Mouse (Mus musculus) forebrain, embryonic 14.5 days (tissue): ENCODE measurements at regions not wholly inside any gene's neighbourhood (a gene's known extent, or its start where the extent isn't known, plus 50 kb on each side); places are given as distances from the start of the nearest gene placed in this dataset.

ENCODE experiments used
- ATAC-seq: fragments of 200-750 bp; cut with Nextera tagmentation; 2 replicates; pipeline ENCODE4 v1.8.0; 2017; ENCODE audit warnings: mild to moderate bottlenecking, moderate library complexity
- DNase-seq: peaks from one replicate; pipeline ENCODE4 v3.0.0-alpha.2; 2015; ENCODE audit warnings: low spot score
- H3K27ac ChIP-seq: fragments of 300-500 bp; sonication (generic); 2 replicates; pipeline ENCODE4 v1.5.1; 2014; ENCODE audit warnings: low read depth, mild to moderate bottlenecking, control low read depth, low read length, moderate library complexity
- H3K27me3 ChIP-seq: fragments of 300-500 bp; sonication (generic); replicated peaks from 2 replicates; pipeline ENCODE4 v1.6.1; 2014; ENCODE audit warnings: low read length, control low read depth, mixed read lengths; ENCODE audit not compliant: control insufficient read depth, insufficient read depth
- H3K36me3 ChIP-seq: fragments of 300-500 bp; sonication (generic); 2 replicates; pipeline ENCODE4 v1.6.1; 2014; ENCODE audit warnings: low read length, control low read depth; ENCODE audit not compliant: control insufficient read depth, insufficient read depth
- H3K4me1 ChIP-seq: fragments of 300-500 bp; sonication (generic); 2 replicates; pipeline ENCODE4 v1.6.1; 2014; ENCODE audit warnings: antibody characterized with exemption, low read length, control low read depth; ENCODE audit not compliant: control insufficient read depth, insufficient read depth
- H3K4me2 ChIP-seq: fragments of 300-500 bp; sonication (generic); 2 replicates; pipeline ENCODE4 v1.6.1; 2014; ENCODE audit warnings: mild to moderate bottlenecking, control low read depth, low read length
- H3K4me3 ChIP-seq: fragments of 300-500 bp; sonication (generic); 2 replicates; pipeline ENCODE4 v1.5.1; 2014; ENCODE audit warnings: low read depth, low read length, control low read depth
- H3K9ac ChIP-seq: fragments of 300-500 bp; sonication (generic); 2 replicates; pipeline ENCODE4 v1.6.1; 2014; ENCODE audit warnings: mild to moderate bottlenecking, low read length, control low read depth, moderate library complexity
- H3K9me3 ChIP-seq: fragments of 300-500 bp; sonication (generic); replicated peaks from 2 replicates; pipeline ENCODE4 v1.6.1; 2016; ENCODE audit warnings: low read length, control low read depth, mixed read lengths; ENCODE audit not compliant: control insufficient read depth
- WGBS: fragments of 180-500 bp; shearing (Covaris S2); extraction: QIAGEN DNeasy Blood & Tissue Kit; methylation state at CpG from one replicate; pipeline ENCODE4 v1.1.7; 2014; 5-methylcytosine and 5-hydroxymethylcytosine counted together

DNA sequence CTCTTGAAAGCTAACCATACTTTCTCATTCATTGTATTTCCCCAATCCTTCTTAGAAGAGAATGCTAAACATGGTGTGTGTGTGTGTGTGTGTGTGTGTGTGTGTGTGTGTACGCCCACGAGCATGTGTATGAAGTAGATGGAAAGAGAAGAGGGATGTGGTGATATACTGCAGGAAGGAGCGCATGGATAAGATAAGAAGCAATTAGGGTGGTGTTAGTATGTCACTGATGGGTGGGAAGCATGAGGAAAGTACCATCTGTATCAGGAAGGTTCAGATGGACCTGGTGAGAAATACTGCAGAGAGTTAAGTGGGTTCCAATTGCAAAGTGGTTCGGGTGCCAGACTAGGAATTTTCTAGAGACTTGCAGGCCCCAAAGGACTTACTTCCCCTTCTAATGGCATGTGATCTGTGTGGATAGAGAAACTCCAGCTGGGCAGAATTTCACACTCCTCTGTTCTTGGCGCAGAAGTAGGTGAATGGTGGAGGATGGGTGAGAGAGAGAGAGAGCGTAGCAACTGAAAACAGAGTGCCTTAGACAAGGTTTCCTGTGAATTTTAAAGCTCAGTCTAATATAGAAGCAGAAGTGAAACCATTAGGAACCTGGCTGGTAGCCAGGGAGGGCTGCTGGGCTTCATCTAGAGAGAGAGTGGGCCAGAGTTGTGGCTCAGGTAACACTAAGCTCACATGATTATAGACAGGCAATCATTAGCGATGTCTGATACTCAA is 257.5 kb downstream of the Insc start:
- DNase-seq = peak; percentile 30
- no peak overlapping the region for H3K9ac ChIP-seq
- no peak overlapping the region for H3K4me3 ChIP-seq
- no peak overlapping the region for H3K27ac ChIP-seq
- no peak for ATAC-seq
- peaks cover 3% of the 10 kb centered on the region; the same call in 1 of the 2 replicates for H3K4me1 ChIP-seq
- H3K9me3 ChIP-seq = no peaks in the 10 kb centered on the region
- 79% methylated on average over 7 of the region's 7 CpGs for WGBS
- H3K36me3 ChIP-seq = no peaks in the 10 kb centered on the region
- H3K27me3 ChIP-seq = no peaks in the 10 kb centered on the region
- no peak overlapping the region for H3K4me2 ChIP-seq

DNA sequence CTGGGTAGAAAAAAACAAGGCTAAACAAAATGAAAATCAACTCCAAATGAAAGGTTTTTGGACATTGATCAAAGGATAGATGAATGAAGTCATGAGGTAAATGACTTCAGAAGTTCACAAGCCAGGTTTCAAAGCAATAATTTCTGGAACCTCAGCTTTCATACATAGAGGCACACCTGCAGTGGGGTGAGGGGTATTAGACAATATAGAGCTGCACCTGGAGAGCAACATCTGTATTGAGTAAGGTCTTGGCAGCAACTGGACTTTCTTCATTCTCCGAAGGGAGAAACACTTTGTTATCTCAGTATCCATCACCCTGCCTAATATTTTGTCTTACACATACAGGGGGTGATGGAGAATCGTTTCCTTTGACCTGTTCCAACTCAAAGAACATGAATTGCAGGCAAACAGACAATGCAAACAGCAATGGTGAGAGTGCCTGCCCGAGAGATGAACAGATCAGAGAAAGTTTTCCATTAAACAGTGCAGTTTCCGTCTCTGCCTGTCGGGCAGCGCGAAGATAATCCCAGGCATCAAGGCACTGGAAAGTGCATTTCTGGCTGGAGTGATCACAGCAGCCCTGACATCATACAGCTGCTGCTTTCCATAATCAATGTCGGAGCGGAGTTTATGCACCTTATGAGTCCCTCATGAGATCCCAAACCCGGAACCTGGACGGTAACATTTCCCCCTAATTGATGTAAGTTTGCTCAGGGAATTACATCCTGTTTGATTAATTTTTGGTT is 270.9 kb downstream of the Insc start:
- no peak for ATAC-seq
- Histone ChIP-seq H3K4me1 (no peaks in the 10 kb centered on the region), H3K9ac (no peak overlapping the region), H3K27me3 (no peaks in the 10 kb centered on the region), H3K36me3 (no peaks in the 10 kb centered on the region), H3K9me3 (no peaks in the 10 kb centered on the region), H3K4me3 (no peak overlapping the region), H3K4me2 (no peak overlapping the region), H3K27ac (no peak overlapping the region)
- no peak for DNase-seq
- 85% methylated on average over 11 of the region's 11 CpGs for WGBS

DNA sequence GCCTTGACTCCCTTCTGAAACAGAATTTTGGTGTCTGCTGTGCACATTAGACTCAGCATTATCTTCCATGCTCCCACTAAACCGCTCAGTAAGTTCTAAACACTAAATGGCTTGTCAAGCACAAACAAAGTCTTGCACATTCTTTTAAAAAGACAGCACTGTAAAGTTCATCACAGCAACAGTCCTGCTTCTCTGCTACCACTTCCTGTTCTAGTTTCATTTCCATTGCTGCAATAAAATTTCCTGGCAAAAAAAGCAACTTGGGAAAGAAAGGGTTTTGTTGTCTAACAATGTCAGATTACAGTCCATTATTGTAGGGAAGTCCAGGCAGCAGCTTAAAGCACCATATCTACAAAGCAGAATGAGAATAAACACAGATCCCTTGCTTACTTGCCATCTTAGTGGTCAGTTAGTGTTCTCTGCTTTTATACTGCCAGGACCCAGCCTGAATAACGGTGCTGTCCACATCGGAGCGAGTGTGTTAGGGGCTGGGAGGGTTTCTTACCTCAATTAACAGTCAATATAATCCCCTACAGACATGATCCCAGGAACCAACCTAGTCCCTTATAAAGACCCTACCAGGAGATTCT is 276.0 kb downstream of the Insc start:
- no peak overlapping the region for H3K4me2 ChIP-seq
- H3K4me1 ChIP-seq = no peaks in the 10 kb centered on the region
- 83% methylated on average over 4 of the region's 4 CpGs for WGBS
- H3K36me3 ChIP-seq = no peaks in the 10 kb centered on the region
- ATAC-seq (no peak), DNase-seq (no peak)
- no peaks in the 10 kb centered on the region for H3K9me3 ChIP-seq
- H3K9ac ChIP-seq = no peak overlapping the region
- H3K27ac ChIP-seq = no peak overlapping the region
- H3K4me3 ChIP-seq = no peak overlapping the region
- no peaks in the 10 kb centered on the region for H3K27me3 ChIP-seq

DNA sequence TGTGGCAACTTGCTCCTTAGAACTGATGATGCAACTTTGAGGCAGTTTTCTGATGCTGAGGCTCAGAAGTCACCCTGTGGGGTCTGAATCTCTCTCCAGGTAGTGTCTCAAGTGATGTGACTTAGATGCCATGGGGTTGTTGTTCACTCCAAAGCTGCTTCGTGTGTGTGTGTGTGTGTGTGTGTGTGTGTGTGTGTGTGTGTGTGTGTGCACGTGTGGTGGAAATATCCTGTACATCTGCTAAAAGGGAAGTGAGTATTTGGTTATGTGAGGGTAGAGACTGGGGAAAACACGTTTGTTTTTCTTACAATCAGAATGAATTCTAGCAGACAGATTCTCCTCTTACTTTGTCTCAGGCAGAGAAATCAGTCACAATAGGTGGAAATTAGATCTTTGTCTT is 276.5 kb downstream of the Insc start:
- Histone ChIP-seq H3K4me1 (no peaks in the 10 kb centered on the region), H3K4me2 (no peak overlapping the region), H3K9ac (no peak overlapping the region), H3K27me3 (no peaks in the 10 kb centered on the region), H3K4me3 (no peak overlapping the region), H3K27ac (no peak overlapping the region), H3K9me3 (no peaks in the 10 kb centered on the region), H3K36me3 (no peaks in the 10 kb centered on the region)
- ATAC-seq (no peak), DNase-seq (no peak)
- 76% methylated on average over 3 of the region's 3 CpGs for WGBS

DNA sequence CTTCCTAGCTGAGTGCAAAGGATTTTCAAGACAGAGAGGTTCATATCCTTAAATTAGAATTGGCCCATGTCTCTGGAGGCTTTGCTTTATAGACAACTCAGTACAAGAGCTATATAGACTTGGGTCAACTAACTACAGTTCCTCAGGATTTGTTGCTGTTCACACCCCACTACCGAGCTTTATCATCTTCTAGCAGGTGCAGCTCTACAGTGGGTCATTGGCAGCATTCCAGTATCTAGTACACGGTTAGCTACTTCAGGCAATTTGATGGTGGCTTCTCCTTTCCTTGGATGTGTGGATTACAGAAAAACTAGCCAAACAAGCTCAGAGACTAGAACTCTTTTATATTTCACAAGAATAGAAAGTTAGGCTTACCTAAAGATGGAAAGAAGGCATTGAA is 282.3 kb downstream of the Insc start:
- DNase-seq (no peak), ATAC-seq (no peak)
- Histone ChIP-seq H3K9ac (no peak overlapping the region), H3K9me3 (no peaks in the 10 kb centered on the region), H3K4me1 (no peaks in the 10 kb centered on the region), H3K4me3 (no peak overlapping the region), H3K4me2 (no peak overlapping the region), H3K36me3 (no peaks in the 10 kb centered on the region), H3K27me3 (no peaks in the 10 kb centered on the region), H3K27ac (no peak overlapping the region)
- WGBS = 71% methylated on average over 2 of the region's 2 CpGs

DNA sequence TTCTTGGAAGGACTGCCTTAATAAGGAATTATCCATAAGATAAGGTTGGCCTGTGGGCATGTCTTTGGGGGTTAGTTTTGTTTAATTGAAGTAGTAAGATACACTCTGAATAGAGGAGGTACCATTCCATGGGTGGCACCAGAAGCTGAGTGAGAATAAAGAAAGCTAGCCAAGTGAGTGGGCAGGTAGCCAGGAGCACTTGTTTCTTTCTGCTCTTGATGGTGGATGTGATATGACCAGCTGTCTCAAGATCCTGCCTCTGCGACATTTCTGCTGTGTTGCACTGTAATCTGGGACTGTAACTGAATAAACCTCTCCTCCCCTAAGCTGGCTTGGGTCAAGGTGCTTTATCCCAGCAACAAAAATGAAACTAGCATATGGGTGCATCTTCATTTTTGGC is 284.2 kb downstream of the Insc start:
- 71% methylated on average over 1 of the region's 1 CpGs for WGBS
- no peaks in the 10 kb centered on the region for H3K9me3 ChIP-seq

DNA sequence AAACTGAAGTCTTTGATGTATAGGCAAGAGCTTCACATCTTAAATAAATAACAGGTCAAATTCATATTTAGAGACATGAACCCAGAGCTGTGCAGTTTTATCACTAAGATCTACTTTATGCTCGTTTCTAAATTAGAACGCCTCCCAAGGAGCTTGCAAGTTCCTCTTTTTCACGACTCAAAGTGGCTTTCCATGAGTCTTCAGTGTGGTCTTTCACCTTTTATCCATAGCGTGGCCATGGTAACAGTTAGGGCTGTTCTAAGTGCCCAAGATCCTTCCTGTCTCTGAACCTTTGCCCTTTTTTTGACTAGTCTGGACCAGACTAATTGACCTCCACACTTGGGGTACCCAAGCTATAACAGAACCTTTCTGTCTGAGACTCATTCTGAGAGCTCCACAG is 290.5 kb downstream of the Insc start:
- Histone ChIP-seq H3K27me3 (no peaks in the 10 kb centered on the region), H3K4me2 (no peak overlapping the region), H3K9me3 (no peaks in the 10 kb centered on the region), H3K27ac (no peak overlapping the region), H3K9ac (no peak overlapping the region), H3K4me1 (no peaks in the 10 kb centered on the region), H3K4me3 (no peak overlapping the region), H3K36me3 (no peaks in the 10 kb centered on the region)
- ATAC-seq (no peak), DNase-seq (no peak)
- 77% methylated on average over 4 of the region's 4 CpGs for WGBS

More for the DNA sequence above, 284.2 kb downstream of the Insc start:
- Histone ChIP-seq H3K4me1 (no peaks in the 10 kb centered on the region), H3K36me3 (no peaks in the 10 kb centered on the region), H3K4me2 (no peak overlapping the region), H3K27ac (no peak overlapping the region), H3K27me3 (no peaks in the 10 kb centered on the region), H3K4me3 (no peak overlapping the region), H3K9ac (no peak overlapping the region)
- DNase-seq = no peak
- no peak for ATAC-seq

DNA sequence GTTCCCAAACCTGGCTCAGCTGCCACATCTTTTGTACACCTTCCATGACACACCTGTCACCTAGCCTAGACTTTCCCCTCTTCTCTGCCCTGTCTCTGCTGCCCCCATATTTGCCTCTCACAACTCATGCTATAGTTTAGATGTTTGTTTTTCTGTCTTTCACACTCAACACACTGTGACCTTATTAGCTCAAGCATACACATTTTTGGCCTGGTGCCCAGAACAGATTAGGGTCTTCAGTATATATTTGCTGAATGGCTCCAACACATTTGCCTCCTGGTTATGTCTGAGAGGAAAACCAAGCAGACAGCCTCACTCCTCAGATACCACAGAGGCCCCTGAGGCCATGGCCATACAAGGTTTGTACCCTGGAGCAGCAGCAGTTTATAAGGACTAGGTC is 312.0 kb downstream of the Insc start:
- no peaks in the 10 kb centered on the region for H3K27me3 ChIP-seq
- DNase-seq (peak; percentile 64), ATAC-seq (no peak)
- H3K36me3 ChIP-seq = no peaks in the 10 kb centered on the region
- no peak overlapping the region for H3K4me2 ChIP-seq
- no peaks in the 10 kb centered on the region for H3K9me3 ChIP-seq
- H3K4me3 ChIP-seq = no peak overlapping the region
- H3K27ac ChIP-seq = no peak overlapping the region
- H3K4me1 ChIP-seq = peaks cover 12% of the 10 kb centered on the region
- H3K9ac ChIP-seq = no peak overlapping the region
